Mouse (Mus musculus) ES-E14 (cell line): ENCODE measurements around the gene Lhfp. TPM values are rescaled to one million over a fixed set of nuclear protein-coding genes. Genes with fewer than 3 reads are reported as not detected.

Source experiments
- DNase-seq: peaks from one replicate; pipeline ENCODE4 v3.0.0-alpha.2; 2013; ENCODE audit warnings: low read depth, low spot score
- H3K27ac ChIP-seq: 2 replicates; pipeline ENCODE4 v1.5.1; 2012; ENCODE audit warnings: low read depth, mild to moderate bottlenecking, low read length, moderate library complexity, mixed read lengths; ENCODE audit not compliant: poor library complexity, insufficient read depth, severe bottlenecking
- H3K36me3 ChIP-seq: 2 replicates; pipeline ENCODE4 v1.6.1; 2012; ENCODE audit warnings: mild to moderate bottlenecking, low read length, moderate library complexity, mixed read lengths; ENCODE audit not compliant: control insufficient read depth, poor library complexity, insufficient read depth, severe bottlenecking
- H3K4me1 ChIP-seq, 2 experiments: fragments of 150-350 bp in 1 of 2; sonication (generic) in 1 of 2; 2 replicates each; pipeline ENCODE4 v1.6.1; 2012; ENCODE audit warnings: low read length in 2 of 2, mild to moderate bottlenecking in 1 of 2, mixed read lengths in 1 of 2; ENCODE audit not compliant: control insufficient read depth in 2 of 2, insufficient read depth in 2 of 2, poor library complexity in 1 of 2
- H3K4me3 ChIP-seq, 2 experiments: fragments of 150-350 bp in 1 of 2; sonication (generic) in 1 of 2; 2 replicates each; pipeline ENCODE4 v1.5.1; 2012; ENCODE audit warnings: low read length in 2 of 2, low read depth in 1 of 2, mild to moderate bottlenecking in 1 of 2, mixed read lengths in 1 of 2; ENCODE audit not compliant: insufficient read depth in 1 of 2, poor library complexity in 1 of 2, severe bottlenecking in 1 of 2
- H3K9ac ChIP-seq: 2 replicates; pipeline ENCODE4 v1.6.1; 2012; ENCODE audit warnings: low read depth, mild to moderate bottlenecking, low read length, mixed read lengths; ENCODE audit not compliant: poor library complexity, insufficient read depth, severe bottlenecking
- H3K9me3 ChIP-seq: fragments of 150-350 bp; sonication (generic); 2 replicates; pipeline ENCODE4 v1.6.1; 2012; ENCODE audit warnings: low read depth, mild to moderate bottlenecking, low read length; ENCODE audit not compliant: control insufficient read depth, insufficient read depth
- CHD2 ChIP-seq: IDR thresholded peaks from 2 replicates; pipeline ENCODE4 v1.6.1; 2014; ENCODE audit warnings: mild to moderate bottlenecking, low read depth, low read length, inconsistent platforms
- HCFC1 ChIP-seq: IDR thresholded peaks from 2 replicates; pipeline ENCODE4 v1.6.1; 2012; ENCODE audit warnings: low read length, inconsistent platforms, borderline replicate concordance; ENCODE audit not compliant: insufficient read depth
- MAFK ChIP-seq: IDR thresholded peaks from 2 replicates; pipeline ENCODE4 v1.6.1; 2014; ENCODE audit warnings: mild to moderate bottlenecking, low read depth, low read length, inconsistent platforms; ENCODE audit not compliant: insufficient read depth
- ZC3H11A ChIP-seq: IDR thresholded peaks from 2 replicates; pipeline ENCODE4 v1.6.1; 2012; ENCODE audit warnings: low read depth, mild to moderate bottlenecking, inconsistent platforms, low read length, borderline replicate concordance
- ZNF384 ChIP-seq: IDR thresholded peaks from 2 replicates; pipeline ENCODE4 v1.6.1; 2012; ENCODE audit warnings: low read depth, low read length, inconsistent platforms
- in situ Hi-C, 2 experiments: fragments of 600-800 bp; cut with MboI; formaldehyde crosslinking; loops; one replicate each; pipeline ENCODE4 v1.15.1; 2025; ENCODE audit warnings: low sequenced_read_pairs in 2 of 2, inconsistent platforms in 1 of 2; ENCODE audit not compliant: unreplicated experiment in 2 of 2
- total RNA-seq: library from RNA; depleted of rRNA; stranded (reverse); fragments of 300-350 nt; gene quantifications from 2 replicates; pipeline ENCODE4 v1.2.3, GENCODE M21; 2012

Lhfp gene
- total RNA-seq, 1 experiment: 20.2 TPM

DNA sequence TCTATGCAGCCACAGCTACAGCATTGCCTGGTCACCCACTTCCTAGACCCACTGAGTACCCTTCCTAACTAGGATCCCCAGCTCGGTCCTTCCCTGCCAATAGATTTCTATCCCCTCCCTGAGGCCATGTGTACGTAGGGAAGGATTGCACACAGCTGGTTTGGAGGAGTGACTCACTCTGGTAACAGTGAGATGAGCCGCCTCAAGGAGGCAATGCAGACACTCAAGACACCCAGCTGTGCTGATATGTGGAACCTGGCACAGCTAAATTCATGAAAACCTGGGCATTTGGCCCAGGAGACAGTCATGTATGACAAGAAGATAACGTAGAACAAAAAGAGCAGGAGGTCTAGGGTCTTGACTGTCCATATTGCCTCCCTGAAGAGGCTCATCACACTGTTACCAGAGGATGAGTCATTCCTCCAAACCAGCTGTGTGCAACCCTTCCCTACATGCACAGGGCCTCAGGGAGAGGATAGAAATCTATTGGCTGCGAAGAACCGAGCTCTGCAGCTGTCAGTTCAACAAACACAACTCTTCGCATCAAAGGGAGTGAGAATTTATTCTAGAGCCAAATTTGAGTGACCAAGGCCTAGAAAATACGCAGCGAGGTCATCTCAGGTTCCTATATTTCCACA, 204.4 kb downstream of the Lhfp start:
- no peak overlapping the region for H3K27ac ChIP-seq
- H3K4me3 ChIP-seq: no peak overlapping the region
- DNase-seq: no peak
- no peak for TF ChIP-seq CHD2
- TF ChIP-seq MAFK: no peak
- TF ChIP-seq ZNF384: no peak
- no peak for TF ChIP-seq ZC3H11A
- TF ChIP-seq HCFC1: no peak
- in situ Hi-C loops: loop anchor here (25.0 kb wide), 1 partner anchor 208 kb away; the partner anchor contains the start of gene Lhfp (in 2 of the 2)
- no peaks in the 10 kb centered on the region for H3K9me3 ChIP-seq
- no peak overlapping the region for H3K9ac ChIP-seq
- no peaks in the 10 kb centered on the region for H3K36me3 ChIP-seq
- no peaks in the 10 kb centered on the region for H3K4me1 ChIP-seq

DNA sequence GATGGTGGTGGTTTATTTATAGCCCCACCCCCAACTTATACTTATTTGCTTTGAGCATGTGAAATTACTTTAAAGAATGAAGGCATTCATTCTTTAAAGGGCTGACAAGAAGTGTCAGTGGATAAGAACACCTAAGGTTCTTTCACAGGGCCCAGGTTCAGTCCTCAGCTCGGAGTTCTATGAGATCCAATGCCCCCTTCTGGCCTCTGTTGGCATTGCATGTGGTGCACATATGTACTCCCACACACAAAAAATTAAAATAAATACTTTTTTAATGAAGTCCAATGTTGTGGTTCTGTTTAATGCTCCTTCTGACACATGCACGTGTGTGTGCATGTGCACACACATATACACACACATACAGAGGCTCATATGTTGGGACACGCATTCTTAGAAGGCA, 205.8 kb downstream of the Lhfp start:
- H3K9ac ChIP-seq: no peak overlapping the region
- TF ChIP-seq ZC3H11A (no peak; the same call in 1 of the 2 replicates), ZNF384 (no peak), MAFK (no peak), HCFC1 (no peak), CHD2 (no peak)
- H3K9me3 ChIP-seq: no peaks in the 10 kb centered on the region
- H3K4me3 ChIP-seq: no peak overlapping the region
- no peaks in the 10 kb centered on the region for H3K36me3 ChIP-seq
- in situ Hi-C loops: loop anchor here (25.0 kb wide), 1 partner anchor 210 kb away; the partner anchor contains the start of gene Lhfp (in 2 of the 2)
- peak; percentile 26 for DNase-seq
- no peak overlapping the region for H3K27ac ChIP-seq
- H3K4me1 ChIP-seq: no peaks in the 10 kb centered on the region

DNA sequence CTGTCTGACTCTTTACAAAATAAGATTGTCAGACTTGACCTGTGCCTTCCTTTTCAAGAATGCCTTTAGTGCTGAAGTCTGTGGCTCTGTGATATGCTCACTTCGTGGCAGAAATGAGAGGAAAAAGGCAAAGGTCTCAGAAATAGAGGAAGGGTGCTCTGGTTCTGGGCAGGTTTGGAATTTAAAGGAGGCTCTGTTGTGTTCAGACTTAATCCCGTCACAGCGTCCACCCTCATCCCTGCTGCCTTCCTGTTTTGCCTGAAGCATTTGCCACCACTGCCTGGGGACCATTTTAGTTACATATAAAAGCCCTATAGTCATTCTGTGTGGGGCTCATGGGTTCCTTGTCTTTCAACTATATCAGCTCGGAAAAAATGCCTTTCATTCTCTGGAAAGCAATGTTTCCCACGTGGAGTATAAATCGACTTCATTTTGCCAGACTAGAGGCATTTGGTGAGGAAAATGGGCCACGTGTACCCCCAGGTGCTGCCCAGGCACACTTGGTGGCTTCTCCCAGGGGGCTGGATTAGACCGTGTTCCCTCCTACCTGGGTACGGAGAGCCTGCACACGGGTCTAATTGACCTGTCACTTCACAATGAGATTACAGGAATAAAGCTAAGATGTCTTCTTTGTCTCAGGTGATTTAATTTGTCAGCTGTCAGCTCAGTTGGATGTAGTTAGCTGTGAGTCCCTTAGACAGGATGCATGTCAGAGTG, 207.0 kb downstream of the Lhfp start:
- H3K9ac ChIP-seq: no peak overlapping the region
- H3K4me3 ChIP-seq: no peak overlapping the region
- TF ChIP-seq HCFC1: no peak
- no peak for TF ChIP-seq MAFK
- TF ChIP-seq ZC3H11A: no peak
- TF ChIP-seq ZNF384: no peak
- no peak for TF ChIP-seq CHD2
- DNase-seq: no peak
- H3K27ac ChIP-seq: no peak overlapping the region
- H3K9me3 ChIP-seq: no peaks in the 10 kb centered on the region
- no peaks in the 10 kb centered on the region for H3K4me1 ChIP-seq
- no peaks in the 10 kb centered on the region for H3K36me3 ChIP-seq
- in situ Hi-C loops: loop anchor here (25.0 kb wide), 1 partner anchor 211 kb away; the partner anchor contains the start of gene Lhfp (in 2 of the 2)

DNA sequence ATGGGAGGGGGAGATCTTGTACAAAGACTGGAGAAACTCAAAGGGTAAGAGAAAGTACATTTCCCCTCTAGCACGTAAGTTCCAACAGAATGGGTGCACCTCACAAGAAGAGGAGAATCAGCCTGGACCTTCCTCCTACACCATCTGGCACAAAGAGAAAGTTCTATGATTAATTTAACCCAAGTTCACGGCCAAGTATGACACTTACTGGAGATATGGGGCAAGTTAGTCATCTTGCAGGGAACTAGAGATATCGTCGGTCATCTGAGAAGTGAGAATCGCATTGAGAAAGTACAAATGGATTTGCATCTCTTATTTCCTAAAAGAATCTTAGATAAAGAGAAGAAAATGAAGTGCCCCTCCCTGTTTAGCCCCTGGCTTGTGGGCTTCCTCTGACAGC, 211.2 kb downstream of the Lhfp start:
- in situ Hi-C loops: no loop called here
- Histone ChIP-seq H3K27ac (no peak overlapping the region), H3K36me3 (no peaks in the 10 kb centered on the region), H3K9me3 (no peaks in the 10 kb centered on the region), H3K9ac (no peak overlapping the region), H3K4me1 (no peaks in the 10 kb centered on the region), H3K4me3 (no peak overlapping the region)
- DNase-seq: no peak
- TF ChIP-seq ZNF384 (no peak), MAFK (no peak), HCFC1 (no peak), CHD2 (no peak), ZC3H11A (no peak)
